In the genomic region with DNA sequence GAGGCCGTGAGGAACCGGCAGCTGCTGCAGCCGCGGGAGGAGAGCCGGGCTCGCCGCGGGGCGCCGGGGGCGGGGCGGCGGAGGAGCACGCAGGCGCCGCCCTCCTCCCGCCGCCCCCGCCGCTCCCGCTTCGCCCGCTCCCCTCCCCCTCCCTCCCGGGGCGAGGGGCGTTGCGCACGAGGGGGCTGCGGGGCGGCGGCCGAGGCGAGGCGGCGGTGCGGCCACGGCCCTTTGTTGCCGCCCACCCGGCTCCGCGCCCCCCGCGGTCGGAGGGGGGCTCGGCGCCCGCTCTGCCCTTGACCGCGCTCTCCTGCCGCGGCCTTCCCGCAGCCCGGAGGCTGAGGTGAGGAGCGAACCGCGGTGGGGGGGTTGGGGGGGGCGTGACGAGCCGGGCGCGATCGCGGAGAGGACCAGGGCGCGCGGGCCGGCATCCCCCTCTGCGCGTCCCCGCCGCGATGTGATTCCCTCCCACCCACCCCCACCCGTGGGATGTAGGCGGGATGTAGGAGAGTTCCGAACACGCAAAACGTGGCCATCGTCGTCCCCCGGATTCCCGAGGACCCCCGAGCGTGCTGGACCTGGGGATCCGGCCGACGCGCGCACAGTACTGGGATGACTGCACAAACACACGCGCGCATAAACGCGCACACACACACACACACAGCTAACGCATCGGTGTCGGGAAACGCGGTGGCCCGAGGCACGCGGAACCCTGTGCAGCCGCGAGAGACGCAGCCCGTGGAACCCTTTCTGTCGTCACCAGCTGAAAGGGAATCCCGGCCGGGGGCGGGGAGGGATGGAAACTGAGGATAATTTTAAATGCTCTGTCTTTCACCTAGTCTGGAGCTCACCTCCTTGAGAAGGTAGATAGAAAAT, we compare ENCODE assay signal across 7 mouse cellular contexts. TPM values are rescaled to one million over a fixed set of nuclear protein-coding genes. Genes with fewer than 3 reads are reported as not detected.
DNase-seq lines count a peak whose midpoint lies in the region; ATAC-seq and TF ChIP-seq lines count a peak whose summit lies in the region.

A gene (minus strand): TSS at position 65 of the 876 bp plus-strand sequence.

- H3K27ac ChIP-seq in intestine, postnatal 0 days (ENCODE audit: low read depth, low read length): peak within 1 kb of the TSS; percentile 74
- peak within 1 kb of the TSS; percentile 99 for H3K27ac ChIP-seq in midbrain, embryonic 10.5 days (replicated peaks)
- no peak within 1 kb of the TSS for H3K27ac ChIP-seq in small intestine, adult 2 months (ENCODE audit: insufficient read depth, low read depth, low read length)

- peaks cover 9% of the 10 kb centered on the region; the same call in 1 of the 2 replicates for H3K27me3 ChIP-seq in intestine, postnatal 0 days (replicated peaks; ENCODE audit: control insufficient read depth, insufficient read depth, low read length)
- H3K27me3 ChIP-seq in midbrain, embryonic 10.5 days (ENCODE audit: low read depth, poor library complexity, severe bottlenecking): peaks cover 7% of the 10 kb centered on the region; the same call in 1 of the 2 replicates
- peaks cover 28% of the 10 kb centered on the region for H3K27me3 ChIP-seq in small intestine, adult 2 months (ENCODE audit: control insufficient read depth, insufficient read depth, low read length)

- TF ChIP-seq CTCF in intestine, postnatal 0 days (IDR thresholded peaks at IDR 0.05; ENCODE audit: low read depth): no peak
- TF ChIP-seq CTCF in small intestine, adult 2 months (IDR thresholded peaks at IDR 0.05; ENCODE audit: extremely low read depth, insufficient read length, insufficient replicate concordance, low read depth, low read length): no peak

- H3K36me3 ChIP-seq in intestine, postnatal 0 days (ENCODE audit: control insufficient read depth, insufficient read depth): no peaks in the 10 kb centered on the region
- peaks cover 17% of the 10 kb centered on the region for H3K36me3 ChIP-seq in midbrain, embryonic 10.5 days
- H3K36me3 ChIP-seq in small intestine, adult 2 months (ENCODE audit: control insufficient read depth, insufficient read depth, low read length): no peaks in the 10 kb centered on the region

- WGBS in intestine, postnatal 0 days: 1% methylated on average over 69 of the region's 109 CpGs
- WGBS in midbrain, embryonic 10.5 days: 2% methylated on average over 81 of the region's 109 CpGs
- under 1% methylated on average over 83 of the region's 109 CpGs for WGBS in small intestine, adult 2 months

- peak within 1 kb of the TSS; percentile 74 for H3K9ac ChIP-seq in intestine, postnatal 0 days (ENCODE audit: low read depth, low read length)

- peak; percentile 81 for DNase-seq in adrenal gland, postnatal 25 days
- peak; percentile 56 for DNase-seq in embryo, embryonic 11.5 days (ENCODE audit: low read depth, low spot score)
- no peak for DNase-seq in gonadal fat pad, adult 2 months (ENCODE audit: low read depth)
- DNase-seq in left cerebral cortex, postnatal 4 days: peak; percentile 87
- peak; percentile 77 for DNase-seq in midbrain, embryonic 10.5 days (ENCODE audit: low spot score)

- no peaks in the 10 kb centered on the region for H3K9me3 ChIP-seq in intestine, postnatal 0 days (ENCODE audit: control insufficient read depth)
- H3K9me3 ChIP-seq in midbrain, embryonic 10.5 days (replicated peaks): no peaks in the 10 kb centered on the region

- peak within 1 kb of the TSS; percentile 85 for H3K4me3 ChIP-seq in intestine, postnatal 0 days (ENCODE audit: low read depth, low read length)
- H3K4me3 ChIP-seq in midbrain, embryonic 10.5 days: peak within 1 kb of the TSS; percentile 87
- peak within 1 kb of the TSS; percentile 70 for H3K4me3 ChIP-seq in small intestine, adult 2 months (ENCODE audit: low read depth, low read length)

- intact Hi-C loops in left cerebral cortex, postnatal 4 days (cut with DNase I): loop anchor here (10.0 kb wide), 4 partner anchors 65 to 125 kb away; no protein-coding TSS in a partner anchor

- ATAC-seq in intestine, postnatal 0 days: peak; percentile 60

- TF ChIP-seq POLR2A in small intestine, adult 2 months (IDR thresholded peaks at IDR 0.05; ENCODE audit: low read depth, low read length): no peak

- H3K4me1 ChIP-seq in intestine, postnatal 0 days (replicated peaks; ENCODE audit: control insufficient read depth, insufficient read depth, low read length): 0 out of 2 replicates have a peak, but pooled peaks cover 3% of the 10 kb centered on the region
- H3K4me1 ChIP-seq in midbrain, embryonic 10.5 days: peaks cover 28% of the 10 kb centered on the region
- H3K4me1 ChIP-seq in small intestine, adult 2 months (ENCODE audit: control insufficient read depth, insufficient read depth, insufficient read length, low read length): no peaks in the 10 kb centered on the region

- H3K4me2 ChIP-seq in intestine, postnatal 0 days (replicated peaks; ENCODE audit: low read depth): peak within 1 kb of the TSS; percentile 87

RNA-seq across cellular contexts. Expression of the gene that starts here (rescaled TPM):
- total RNA-seq in adrenal gland, postnatal 25 days (2021): 61.0 and 64.8 TPM in 2 replicates
- 14.8 and 19.8 TPM in 2 replicates for polyA plus RNA-seq in gonadal fat pad, adult 2 months (2012; rRNA removed)
- polyA plus RNA-seq in intestine, postnatal 0 days (2015; fragmentation: Nextera tagmentation; extraction: Ambion mirVana): 4.9 and 7.0 TPM in 2 replicates
- total RNA-seq in left cerebral cortex, postnatal 4 days (2021): 100 to 1,000 TPM; 177 to 186 TPM
- 23.2 and 26.9 TPM in 2 replicates for polyA plus RNA-seq in midbrain, embryonic 10.5 days (2016; fragmentation: Nextera tagmentation; extraction: Ambion mirVana)
- 3.9 and 4.1 TPM in 2 replicates for polyA plus RNA-seq in small intestine, adult 2 months (2012; rRNA removed)
